Mouse (Mus musculus): ENCODE results near the gene 4930544G11Rik. TPM values are rescaled to one million over a fixed set of nuclear protein-coding genes. Genes with fewer than 3 reads are reported as not detected.

4930544G11Rik gene
- not detected for total RNA-seq (2023)

GRCm38 (mm10) chr6:65952309-65952708 lies at the start of gene 4930544G11Rik:
Gene 4930544G11Rik (plus strand): TSS chr6:65952609.

Other genes starting within 250 kb of the 4930544G11Rik start
- gene Prdm5, start 173.6 kb upstream of the 4930544G11Rik start, total RNA-seq (2023) = under 1 TPM; 0.62 to 0.93 TPM